Mouse (Mus musculus): Measurements from ENCODE around the gene Bach2. TPM values are rescaled to one million over a fixed set of nuclear protein-coding genes. Genes with fewer than 3 reads are reported as not detected.

The Bach2 gene
- total RNA-seq (2015; ENCODE audit: low replicate concordance) (0.63 and 1.3 TPM in 2 replicates), total RNA-seq (2017; ENCODE audit: low replicate concordance) (2.9 TPM in 1 of 2 replicates, not detected in the other)

DNA sequence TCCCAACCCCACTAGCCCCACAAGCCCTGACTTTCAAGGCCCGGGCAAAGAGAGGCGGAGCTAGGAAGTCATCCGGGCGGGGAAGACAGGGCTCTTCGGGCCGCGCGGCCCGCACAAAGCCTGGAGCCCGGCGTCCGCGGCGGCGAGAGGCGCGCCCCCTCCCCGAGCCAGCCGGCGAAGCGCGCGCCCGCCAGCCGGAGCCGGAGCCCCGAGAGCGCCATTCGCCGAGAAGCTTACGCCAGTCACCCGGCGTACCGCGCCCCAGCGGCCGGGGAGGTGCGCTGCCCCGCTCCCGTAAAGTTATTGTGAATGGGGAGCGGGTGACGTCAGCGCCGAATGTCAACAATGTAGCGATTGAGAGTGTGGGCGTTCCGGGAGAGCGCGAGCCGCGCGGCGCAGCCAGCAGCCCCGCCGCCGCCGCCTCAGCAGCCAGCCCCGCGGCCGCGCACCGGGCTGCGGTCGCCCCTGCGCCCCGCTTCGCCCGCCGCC, at the start of gene Bach2:
Bach2 (plus strand) TSS at position 439 of the 489 bp plus-strand sequence.
- ATAC-seq (replicated peaks; ENCODE audit: low FRiP score, poor library complexity, severe bottlenecking) = no peak

GRCm38 (mm10) chr4:32189416-32190036, 49.1 kb upstream of the Bach2 start:
- no peak for ATAC-seq (replicated peaks; ENCODE audit: low FRiP score, poor library complexity, severe bottlenecking)

DNA sequence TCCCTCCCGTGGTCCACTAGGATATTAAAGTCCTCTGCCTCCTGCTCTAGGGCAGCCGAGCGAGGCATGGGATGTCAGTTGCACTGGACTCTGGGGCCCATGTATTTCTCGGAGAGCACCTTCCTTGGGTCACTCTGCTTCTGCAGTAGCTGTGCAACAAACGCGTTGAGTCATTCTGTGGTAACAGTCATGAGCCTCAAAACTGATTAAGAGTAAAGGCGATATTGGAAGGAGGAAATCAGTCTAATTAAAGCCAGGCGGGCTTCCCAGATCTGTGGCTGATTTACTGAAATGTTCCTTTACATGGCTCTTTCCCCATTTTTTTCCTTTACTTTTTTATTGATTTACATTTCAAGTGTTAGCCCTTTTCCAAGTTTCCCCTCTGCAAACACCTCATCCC, 48.1 kb upstream of the Bach2 start:
- ATAC-seq (replicated peaks; ENCODE audit: low FRiP score, poor library complexity, severe bottlenecking) = no peak

GRCm38 (mm10) chr4:32195945-32196921, 42.4 kb upstream of the Bach2 start:
- no peak for ATAC-seq (replicated peaks; ENCODE audit: low FRiP score, poor library complexity, severe bottlenecking)

- no peak for ATAC-seq (replicated peaks; ENCODE audit: low FRiP score, poor library complexity, severe bottlenecking)
Observed at GRCm38 (mm10) chr4:32198031-32198430, 40.6 kb upstream of the Bach2 start.

GRCm38 (mm10) chr4:32198589-32198988, 40.0 kb upstream of the Bach2 start:
- ATAC-seq (replicated peaks; ENCODE audit: low FRiP score, poor library complexity, severe bottlenecking) = no peak

GRCm38 (mm10) chr4:32199156-32199555, 39.4 kb upstream of the Bach2 start:
- ATAC-seq (replicated peaks; ENCODE audit: low FRiP score, poor library complexity, severe bottlenecking) = no peak

- ATAC-seq (replicated peaks; ENCODE audit: low FRiP score, poor library complexity, severe bottlenecking) = no peak
Observed at GRCm38 (mm10) chr4:32201114-32201513, 37.5 kb upstream of the Bach2 start.

- no peak for ATAC-seq (replicated peaks; ENCODE audit: low FRiP score, poor library complexity, severe bottlenecking)
Observed at GRCm38 (mm10) chr4:32202362-32202761, 36.2 kb upstream of the Bach2 start.

- no peak for ATAC-seq (replicated peaks; ENCODE audit: low FRiP score, poor library complexity, severe bottlenecking)
Observed at GRCm38 (mm10) chr4:32204819-32205218, 33.8 kb upstream of the Bach2 start.

- no peak for ATAC-seq (replicated peaks; ENCODE audit: low FRiP score, poor library complexity, severe bottlenecking)
Observed at GRCm38 (mm10) chr4:32205825-32206224, 32.8 kb upstream of the Bach2 start.

DNA sequence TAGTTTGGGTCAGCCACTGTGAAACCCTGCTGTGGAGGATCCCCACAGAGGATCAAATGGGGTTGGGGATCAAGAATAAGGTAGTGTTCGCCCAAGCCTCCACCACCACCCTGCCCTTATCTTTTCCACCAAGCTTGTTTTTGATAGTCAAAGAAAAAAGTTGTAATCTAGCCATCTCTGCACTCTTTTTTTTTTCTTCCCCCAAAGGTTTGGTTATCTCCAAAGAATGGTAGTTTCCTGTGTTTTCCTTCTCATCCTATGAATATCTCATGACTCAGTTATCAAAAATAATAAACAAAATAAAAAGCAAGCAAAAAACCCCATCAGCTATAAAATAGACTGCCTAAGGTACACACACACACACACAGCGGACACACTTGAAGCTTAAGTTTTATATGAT, 28.6 kb upstream of the Bach2 start:
- no peak for ATAC-seq (replicated peaks; ENCODE audit: low FRiP score, poor library complexity, severe bottlenecking)

DNA sequence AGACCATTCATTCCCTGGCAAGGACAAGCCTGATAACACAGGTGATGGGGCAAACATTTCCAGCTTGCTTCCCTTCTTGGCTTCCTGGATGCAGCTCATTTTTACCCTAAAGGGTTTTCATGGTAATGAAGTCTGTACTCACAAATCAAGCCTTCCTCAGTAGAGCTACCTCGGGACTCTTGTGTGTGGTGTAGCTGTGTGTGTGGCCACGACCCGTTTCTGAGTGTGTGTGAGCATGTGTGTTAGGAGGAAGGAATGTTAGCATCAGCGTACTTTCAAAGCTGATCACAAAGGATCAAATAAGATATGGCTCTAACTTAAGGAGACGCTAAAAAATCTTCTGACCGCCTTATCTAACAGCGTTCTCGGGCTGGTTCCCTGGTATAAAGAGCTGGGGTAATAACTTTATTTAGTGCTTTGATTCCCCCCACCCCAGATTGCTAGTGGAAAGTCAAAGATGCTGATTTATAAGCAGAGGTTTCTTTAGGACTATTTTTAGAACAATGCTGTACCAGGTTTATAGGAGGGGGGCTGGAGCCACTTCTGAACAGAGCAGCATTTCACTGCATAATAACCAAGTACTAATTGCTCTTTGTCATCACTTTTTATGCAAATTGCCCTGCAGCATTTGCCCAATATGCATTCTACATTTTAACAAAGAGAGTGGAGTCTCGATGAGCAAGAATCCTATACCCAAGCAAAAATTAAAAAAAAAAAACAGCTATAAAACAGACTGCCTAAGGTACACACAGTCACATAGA, 28.0 kb upstream of the Bach2 start:
- ATAC-seq (replicated peaks; ENCODE audit: low FRiP score, poor library complexity, severe bottlenecking) = no peak

- ATAC-seq (replicated peaks; ENCODE audit: low FRiP score, poor library complexity, severe bottlenecking) = no peak
Observed at GRCm38 (mm10) chr4:32212593-32212992, 26.0 kb upstream of the Bach2 start.

DNA sequence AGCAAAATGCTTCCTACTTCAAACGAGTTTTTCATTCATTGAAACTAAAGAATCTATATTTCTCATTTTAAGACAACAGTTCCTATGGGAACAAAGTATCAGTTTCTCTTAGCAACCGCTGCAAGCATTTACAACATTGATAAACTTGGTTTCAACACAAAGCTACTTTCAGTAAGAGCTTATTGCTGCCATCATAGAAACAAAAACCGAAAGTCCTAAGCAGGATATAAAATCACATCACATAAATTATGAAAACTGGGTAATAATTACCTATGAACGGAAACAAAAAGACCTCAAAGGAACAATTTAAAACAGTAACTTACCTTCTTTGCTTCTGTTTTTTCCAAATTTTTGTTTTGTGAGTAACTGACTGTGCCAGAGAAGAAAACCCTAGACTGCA, 22.1 kb upstream of the Bach2 start:
- no peak for ATAC-seq (replicated peaks; ENCODE audit: low FRiP score, poor library complexity, severe bottlenecking)

- ATAC-seq (replicated peaks; ENCODE audit: low FRiP score, poor library complexity, severe bottlenecking) = no peak
Observed at GRCm38 (mm10) chr4:32217016-32217415, 21.6 kb upstream of the Bach2 start.

- no peak for ATAC-seq (replicated peaks; ENCODE audit: low FRiP score, poor library complexity, severe bottlenecking)
Observed at GRCm38 (mm10) chr4:32217593-32217992, 21.0 kb upstream of the Bach2 start.

- ATAC-seq (replicated peaks; ENCODE audit: low FRiP score, poor library complexity, severe bottlenecking) = no peak
Observed at GRCm38 (mm10) chr4:32218371-32218770, 20.2 kb upstream of the Bach2 start.

DNA sequence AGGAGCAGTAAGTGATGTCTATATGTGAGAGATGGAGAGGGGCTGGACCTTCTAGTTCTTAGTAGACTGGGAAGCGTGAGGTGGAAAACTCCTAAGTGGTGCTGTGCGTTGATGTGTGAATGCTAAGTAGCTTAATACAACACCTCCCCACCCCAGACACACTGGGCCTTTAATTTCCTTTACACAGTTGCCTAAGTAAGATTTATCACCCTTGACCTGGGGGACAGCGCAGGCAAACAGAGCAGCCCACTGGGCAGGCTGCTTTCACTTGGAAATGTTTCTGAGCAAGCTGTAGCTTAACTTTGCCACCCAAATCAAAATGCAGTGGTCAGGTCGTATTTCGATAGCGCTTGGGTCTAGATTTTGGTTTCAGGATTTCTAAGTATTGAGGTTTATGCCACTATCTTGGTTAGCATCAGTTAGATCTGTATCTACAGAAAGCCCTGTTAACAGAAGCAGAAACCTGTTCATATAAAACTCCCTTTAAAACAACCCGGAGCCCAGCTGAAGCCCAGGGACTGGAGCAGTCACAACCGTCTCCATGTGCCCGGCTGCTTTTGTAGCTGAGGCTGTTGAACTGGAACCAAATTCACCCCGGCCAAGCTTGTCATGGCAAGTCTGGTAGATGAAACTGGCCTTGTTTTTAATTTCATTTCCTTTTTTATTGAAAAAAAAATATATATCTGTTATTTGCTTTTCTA, 19.0 kb upstream of the Bach2 start:
- ATAC-seq (replicated peaks; ENCODE audit: low FRiP score, poor library complexity, severe bottlenecking) = no peak

DNA sequence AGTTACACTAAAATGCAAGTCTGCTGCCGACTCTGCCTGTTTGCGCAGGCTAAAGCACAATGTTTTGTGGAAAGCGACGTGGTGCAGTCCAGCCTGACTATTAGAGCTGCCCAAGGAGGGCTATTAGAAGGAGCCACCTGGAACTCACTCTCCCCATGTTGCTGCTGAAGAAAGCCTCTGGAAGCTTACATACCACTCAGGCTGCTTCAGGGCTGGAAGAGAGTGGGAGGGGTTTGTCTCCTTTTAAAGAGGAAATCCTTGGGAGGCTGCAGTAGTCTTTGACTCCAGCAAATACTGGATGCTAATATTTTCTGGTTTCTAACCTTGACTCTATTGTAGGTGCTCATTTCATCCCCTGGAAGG, 18.5 kb upstream of the Bach2 start:
- ATAC-seq (replicated peaks; ENCODE audit: low FRiP score, poor library complexity, severe bottlenecking) = no peak
